Mouse (Mus musculus): ENCODE measurements around the gene Pakap. TPM values are rescaled to one million over a fixed set of nuclear protein-coding genes. Genes with fewer than 3 reads are reported as not detected.
A peak's percentile ranks its signal among the peaks of the same experiment; 100 is the strongest.

Gene Pakap
- polyA plus RNA-seq, 1 experiment from 2014 or later, result 21.8 TPM

DNA sequence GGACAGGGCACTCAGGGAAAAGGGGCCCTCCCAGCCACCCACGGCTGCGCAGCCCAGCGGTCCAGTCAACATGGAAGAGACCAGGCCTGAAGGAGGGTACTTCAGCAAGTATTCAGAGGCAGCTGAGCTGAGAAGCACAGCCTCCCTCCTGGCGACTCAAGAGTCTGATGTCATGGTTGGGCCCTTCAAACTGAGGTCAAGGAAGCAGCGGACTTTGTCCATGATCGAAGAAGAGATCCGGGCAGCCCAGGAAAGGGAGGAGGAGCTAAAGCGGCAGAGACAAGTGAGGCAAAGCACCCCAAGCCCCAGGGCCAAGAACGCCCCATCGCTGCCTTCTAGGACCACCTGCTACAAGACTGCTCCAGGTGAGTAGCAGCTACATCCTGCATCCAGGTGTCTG is 288.7 kb downstream of the Pakap start:
- H3K4me1 ChIP-seq (ENCODE audit: insufficient read depth, low read length), result peaks cover 19% of the 10 kb centered on the region; the same call in 1 of the 2 replicates
- no peak for ATAC-seq (ENCODE audit: low FRiP score, low TSS enrichment)
- no peak overlapping the region for H3K4me3 ChIP-seq (ENCODE audit: low read length)
- no peaks in the 10 kb centered on the region for H3K27me3 ChIP-seq (ENCODE audit: insufficient read depth, low read length)
- peaks cover 39% of the 10 kb centered on the region for H3K36me3 ChIP-seq (ENCODE audit: insufficient read depth, low read length)
- H3K9ac ChIP-seq (replicated peaks; ENCODE audit: low read length), result no peak overlapping the region
- WGBS, result 89% methylated on average over 10 of the region's 10 CpGs
- H3K4me2 ChIP-seq (replicated peaks; ENCODE audit: low read depth, low read length), result no peak overlapping the region
- H3K27ac ChIP-seq (ENCODE audit: low read length), result no peak overlapping the region
- no peaks in the 10 kb centered on the region for H3K9me3 ChIP-seq (ENCODE audit: low read length)

DNA sequence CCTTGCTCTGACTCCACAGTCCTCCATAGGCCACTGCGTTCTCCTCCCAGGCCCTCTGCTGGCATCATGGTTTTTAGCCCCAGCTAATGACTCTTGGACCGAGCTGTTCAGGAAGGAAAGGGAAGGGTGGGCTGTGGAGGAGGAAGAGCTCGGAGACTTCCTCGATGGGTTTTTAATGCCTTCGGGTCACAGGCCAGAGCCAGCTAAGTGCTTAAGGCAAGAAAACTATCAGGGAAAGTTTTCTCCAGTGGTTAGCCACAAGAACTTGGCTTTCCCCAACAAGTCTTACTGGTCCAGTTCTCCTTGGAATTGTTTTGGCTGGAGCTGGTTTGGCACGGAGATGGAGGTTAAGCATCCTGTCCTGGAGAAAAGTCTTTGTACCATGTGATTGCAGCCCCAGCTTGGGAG is 292.2 kb downstream of the Pakap start:
- WGBS, result 56% methylated on average over 6 of the region's 6 CpGs
- Histone ChIP-seq H3K4me3 (ENCODE audit: low read length) (no peak overlapping the region), H3K9ac (replicated peaks; ENCODE audit: low read length) (no peak overlapping the region), H3K27me3 (ENCODE audit: insufficient read depth, low read length) (no peaks in the 10 kb centered on the region), H3K4me1 (ENCODE audit: insufficient read depth, low read length) (peaks cover 24% of the 10 kb centered on the region; the same call in 1 of the 2 replicates), H3K36me3 (ENCODE audit: insufficient read depth, low read length) (peaks cover 30% of the 10 kb centered on the region), H3K4me2 (replicated peaks; ENCODE audit: low read depth, low read length) (no peak overlapping the region), H3K27ac (ENCODE audit: low read length) (no peak overlapping the region), H3K9me3 (ENCODE audit: low read length) (no peaks in the 10 kb centered on the region)
- ATAC-seq (ENCODE audit: low FRiP score, low TSS enrichment), result no peak

DNA sequence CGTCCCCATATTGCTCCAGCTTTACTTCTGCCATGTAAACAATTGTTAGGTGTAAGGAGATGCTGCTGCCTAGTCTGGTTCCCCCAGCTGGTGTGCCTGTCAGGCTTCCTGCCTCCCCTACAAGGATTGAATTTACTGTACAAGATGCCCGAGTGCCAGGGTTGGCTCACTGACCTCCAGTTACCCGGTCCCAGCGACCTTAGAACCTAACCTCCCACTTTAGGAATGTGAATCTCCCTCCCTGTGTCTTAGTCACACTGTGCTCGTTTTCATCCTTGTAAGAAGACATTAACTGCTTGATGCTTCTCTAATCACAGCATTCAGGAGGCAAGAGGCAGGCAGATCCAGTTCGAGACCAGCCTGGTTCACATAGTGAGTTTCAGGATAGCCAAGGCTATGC is 293.2 kb downstream of the Pakap start:
- no peak overlapping the region for H3K4me2 ChIP-seq (replicated peaks; ENCODE audit: low read depth, low read length)
- no peak overlapping the region for H3K4me3 ChIP-seq (ENCODE audit: low read length)
- H3K4me1 ChIP-seq (ENCODE audit: insufficient read depth, low read length), result peaks cover 29% of the 10 kb centered on the region; the same call in 1 of the 2 replicates
- no peaks in the 10 kb centered on the region for H3K27me3 ChIP-seq (ENCODE audit: insufficient read depth, low read length)
- H3K27ac ChIP-seq (ENCODE audit: low read length), result no peak overlapping the region
- peaks cover 20% of the 10 kb centered on the region for H3K36me3 ChIP-seq (ENCODE audit: insufficient read depth, low read length)
- 30% methylated on average over 6 of the region's 6 CpGs for WGBS
- ATAC-seq (ENCODE audit: low FRiP score, low TSS enrichment), result 0 out of 2 replicates have a peak, but pooled peaks have one; percentile 39
- no peaks in the 10 kb centered on the region for H3K9me3 ChIP-seq (ENCODE audit: low read length)
- no peak overlapping the region for H3K9ac ChIP-seq (replicated peaks; ENCODE audit: low read length)

DNA sequence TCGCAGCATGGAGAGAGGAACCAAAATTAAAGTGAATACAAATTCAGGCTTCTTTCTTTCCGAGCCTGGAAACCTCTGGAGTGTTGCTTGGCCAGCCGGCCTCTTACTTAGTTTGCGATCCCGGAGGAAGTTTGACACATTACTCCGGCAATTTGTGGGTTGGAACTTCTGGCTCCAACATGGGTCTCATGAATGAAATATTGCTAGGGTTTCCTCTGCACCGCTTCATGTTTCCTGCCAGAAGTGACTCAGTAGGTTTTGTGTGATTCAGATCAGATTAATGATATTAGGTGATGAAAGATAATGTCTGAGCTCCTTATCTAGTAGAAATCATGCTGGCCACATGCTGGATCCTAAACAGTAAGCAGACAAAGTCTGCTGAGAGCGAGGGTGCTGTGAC is 293.9 kb downstream of the Pakap start:
- ATAC-seq (ENCODE audit: low FRiP score, low TSS enrichment), result no peak; the same call in 1 of the 2 replicates
- WGBS, result 27% methylated on average over 8 of the region's 8 CpGs
- peaks cover 36% of the 10 kb centered on the region for H3K4me1 ChIP-seq (ENCODE audit: insufficient read depth, low read length)
- no peak overlapping the region for H3K4me2 ChIP-seq (replicated peaks; ENCODE audit: low read depth, low read length)
- H3K9ac ChIP-seq (replicated peaks; ENCODE audit: low read length), result no peak overlapping the region
- no peak overlapping the region for H3K4me3 ChIP-seq (ENCODE audit: low read length)
- H3K27me3 ChIP-seq (ENCODE audit: insufficient read depth, low read length), result no peaks in the 10 kb centered on the region
- H3K9me3 ChIP-seq (ENCODE audit: low read length), result no peaks in the 10 kb centered on the region
- H3K36me3 ChIP-seq (ENCODE audit: insufficient read depth, low read length), result peaks cover 13% of the 10 kb centered on the region
- peak overlapping the region; percentile 74 for H3K27ac ChIP-seq (ENCODE audit: low read length)

DNA sequence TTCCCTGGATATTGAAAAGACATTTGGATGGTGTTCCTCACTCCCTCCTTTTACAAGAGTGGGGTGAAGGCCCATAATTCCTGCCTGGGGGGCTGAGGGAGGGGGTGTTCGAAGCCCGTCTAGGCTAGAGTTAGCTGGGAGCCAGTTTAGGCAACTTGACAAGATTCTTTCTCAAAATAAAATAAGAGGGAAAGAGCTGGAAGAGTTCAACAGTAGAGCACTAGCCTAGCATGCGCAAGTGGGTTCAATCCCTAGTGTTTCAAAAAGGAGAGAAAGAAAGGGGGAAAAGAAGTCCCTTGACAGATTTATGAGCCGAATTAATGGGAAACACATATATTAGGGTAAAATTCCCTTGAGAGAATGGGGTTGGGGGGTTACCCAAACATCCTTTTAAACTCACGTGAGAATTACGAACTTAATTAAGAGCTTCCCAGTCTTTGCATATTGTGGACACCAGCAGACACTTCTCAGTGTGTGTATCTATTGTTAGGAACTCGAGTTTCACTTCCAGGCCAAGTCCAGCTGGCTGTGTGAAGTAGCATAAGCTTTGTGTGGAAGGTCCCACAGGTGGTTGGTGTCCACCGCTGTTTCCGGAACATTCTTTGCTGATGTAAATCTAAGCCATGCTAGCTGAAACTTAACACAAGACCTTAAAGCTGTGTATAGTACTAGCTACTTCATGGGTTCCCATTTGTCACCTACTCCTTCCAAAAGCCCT is 294.4 kb downstream of the Pakap start:
- H3K4me3 ChIP-seq (ENCODE audit: low read length), result no peak overlapping the region
- peak; percentile 53; the same call in 1 of the 2 replicates for ATAC-seq (ENCODE audit: low FRiP score, low TSS enrichment)
- H3K36me3 ChIP-seq (ENCODE audit: insufficient read depth, low read length), result peaks cover 7% of the 10 kb centered on the region
- no peaks in the 10 kb centered on the region for H3K27me3 ChIP-seq (ENCODE audit: insufficient read depth, low read length)
- no peak overlapping the region for H3K9ac ChIP-seq (replicated peaks; ENCODE audit: low read length)
- H3K27ac ChIP-seq (ENCODE audit: low read length), result peak overlapping the region; percentile 74
- peaks cover 41% of the 10 kb centered on the region for H3K4me1 ChIP-seq (ENCODE audit: insufficient read depth, low read length)
- 33% methylated on average over 9 of the region's 9 CpGs for WGBS
- H3K9me3 ChIP-seq (ENCODE audit: low read length), result no peaks in the 10 kb centered on the region
- no peak overlapping the region for H3K4me2 ChIP-seq (replicated peaks; ENCODE audit: low read depth, low read length)

DNA sequence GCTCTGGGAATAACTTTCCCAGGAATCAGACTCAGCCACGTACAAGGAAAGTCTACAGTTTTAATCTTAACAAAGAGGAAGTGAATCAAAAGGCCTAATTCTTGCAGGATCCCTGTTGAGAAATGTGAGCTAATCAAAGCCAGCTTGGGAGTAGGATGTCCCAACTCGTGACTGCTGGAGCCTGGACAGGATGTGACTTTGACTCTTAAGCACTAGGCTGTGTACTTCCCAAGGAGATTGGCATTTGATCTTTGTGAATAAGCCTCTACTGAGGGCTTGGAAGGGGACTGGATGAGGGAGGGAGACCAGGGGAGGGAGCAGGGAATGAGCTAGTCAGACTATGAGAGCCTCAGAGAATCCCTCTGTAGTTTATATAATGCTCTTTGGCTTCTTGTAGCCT is 298.1 kb downstream of the Pakap start:
- WGBS, result 19% methylated on average over 2 of the region's 2 CpGs
- no peaks in the 10 kb centered on the region for H3K36me3 ChIP-seq (ENCODE audit: insufficient read depth, low read length)
- no peak overlapping the region for H3K9ac ChIP-seq (replicated peaks; ENCODE audit: low read length)
- no peak overlapping the region for H3K27ac ChIP-seq (ENCODE audit: low read length)
- no peaks in the 10 kb centered on the region for H3K9me3 ChIP-seq (ENCODE audit: low read length)
- no peak overlapping the region for H3K4me2 ChIP-seq (replicated peaks; ENCODE audit: low read depth, low read length)
- H3K4me3 ChIP-seq (ENCODE audit: low read length), result no peak overlapping the region
- H3K4me1 ChIP-seq (ENCODE audit: insufficient read depth, low read length), result peaks cover 37% of the 10 kb centered on the region
- ATAC-seq (ENCODE audit: low FRiP score, low TSS enrichment), result peak; percentile 55; the same call in 1 of the 2 replicates
- H3K27me3 ChIP-seq (ENCODE audit: insufficient read depth, low read length), result no peaks in the 10 kb centered on the region

DNA sequence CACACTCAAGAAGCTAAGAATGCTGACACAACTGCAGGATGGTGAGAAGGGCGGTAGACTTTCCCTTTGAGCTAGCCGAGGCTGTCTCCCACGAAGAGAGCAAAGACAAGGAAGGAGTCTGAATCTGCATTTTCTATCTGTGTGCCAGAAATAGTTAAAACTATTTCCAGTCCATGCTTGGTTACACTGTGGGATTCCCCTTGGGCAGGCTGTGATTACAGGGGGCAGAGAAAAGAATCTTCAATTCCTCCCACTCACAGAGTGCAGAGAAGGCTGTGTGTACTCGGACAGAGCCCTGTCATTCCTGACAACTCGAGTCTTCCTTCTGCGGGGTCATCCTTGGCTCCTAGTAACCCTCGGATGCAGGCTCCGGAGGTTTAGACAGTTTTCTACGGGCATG is 299.0 kb downstream of the Pakap start:
- 0 out of 2 replicates have a peak, but pooled peaks have one; percentile 54 for ATAC-seq (ENCODE audit: low FRiP score, low TSS enrichment)
- Histone ChIP-seq H3K36me3 (ENCODE audit: insufficient read depth, low read length) (no peaks in the 10 kb centered on the region), H3K27me3 (ENCODE audit: insufficient read depth, low read length) (no peaks in the 10 kb centered on the region), H3K27ac (ENCODE audit: low read length) (no peak overlapping the region), H3K4me2 (replicated peaks; ENCODE audit: low read depth, low read length) (no peak overlapping the region), H3K4me3 (ENCODE audit: low read length) (no peak overlapping the region), H3K9me3 (ENCODE audit: low read length) (no peaks in the 10 kb centered on the region), H3K4me1 (ENCODE audit: insufficient read depth, low read length) (peaks cover 30% of the 10 kb centered on the region), H3K9ac (replicated peaks; ENCODE audit: low read length) (no peak overlapping the region)
- WGBS, result 45% methylated on average over 9 of the region's 9 CpGs

DNA sequence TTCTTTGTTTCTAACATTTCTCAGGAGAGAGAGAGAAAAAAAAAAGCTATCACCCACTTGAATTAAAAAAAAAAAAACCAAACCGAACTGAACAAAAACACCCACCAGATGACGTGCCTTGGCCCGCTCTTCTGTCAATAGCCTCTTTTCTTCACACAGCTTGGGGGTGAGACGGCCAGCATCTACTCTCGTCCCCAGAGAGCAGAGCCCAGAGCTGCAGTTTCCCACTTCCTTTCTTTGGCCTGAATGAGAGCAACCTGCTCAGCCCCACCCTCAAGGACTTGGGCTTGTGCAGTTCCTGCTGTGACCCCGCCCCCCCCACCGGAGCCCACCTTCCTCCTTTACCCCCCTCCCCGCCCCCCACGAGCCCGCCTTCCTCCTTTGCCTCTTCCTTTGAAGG is 299.5 kb downstream of the Pakap start:
- Histone ChIP-seq H3K9me3 (ENCODE audit: low read length) (no peaks in the 10 kb centered on the region), H3K4me1 (ENCODE audit: insufficient read depth, low read length) (peaks cover 25% of the 10 kb centered on the region), H3K36me3 (ENCODE audit: insufficient read depth, low read length) (no peaks in the 10 kb centered on the region), H3K9ac (replicated peaks; ENCODE audit: low read length) (no peak overlapping the region), H3K4me2 (replicated peaks; ENCODE audit: low read depth, low read length) (no peak overlapping the region), H3K27me3 (ENCODE audit: insufficient read depth, low read length) (no peaks in the 10 kb centered on the region), H3K27ac (ENCODE audit: low read length) (no peak overlapping the region), H3K4me3 (ENCODE audit: low read length) (no peak overlapping the region)
- no peak for ATAC-seq (ENCODE audit: low FRiP score, low TSS enrichment)
- WGBS, result 48% methylated on average over 10 of the region's 10 CpGs

DNA sequence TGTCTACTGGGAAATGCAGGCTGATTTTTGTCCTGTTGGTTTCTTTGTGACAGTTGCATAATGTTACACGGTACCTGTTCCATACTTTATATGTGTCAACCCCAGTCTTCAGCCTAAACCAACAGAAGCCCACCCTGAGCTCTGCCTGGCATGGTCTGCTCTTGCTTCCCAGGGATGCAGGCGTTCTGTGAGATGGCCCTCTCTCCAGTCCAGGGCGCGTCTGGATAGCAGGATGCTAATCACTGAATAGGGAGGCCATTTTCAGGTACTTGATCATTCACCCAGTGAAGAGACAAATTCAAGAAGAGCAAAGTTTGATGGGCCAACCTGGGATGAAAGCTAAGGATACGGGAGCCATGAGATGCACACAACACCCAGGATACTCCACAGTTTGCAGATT is 311.2 kb downstream of the Pakap start:
- WGBS, result 97% methylated on average over 5 of the region's 5 CpGs
- Histone ChIP-seq H3K4me1 (ENCODE audit: insufficient read depth, low read length) (peaks cover 9% of the 10 kb centered on the region), H3K36me3 (ENCODE audit: insufficient read depth, low read length) (no peaks in the 10 kb centered on the region), H3K9me3 (ENCODE audit: low read length) (no peaks in the 10 kb centered on the region), H3K4me3 (ENCODE audit: low read length) (no peak overlapping the region), H3K27me3 (ENCODE audit: insufficient read depth, low read length) (no peaks in the 10 kb centered on the region), H3K4me2 (replicated peaks; ENCODE audit: low read depth, low read length) (no peak overlapping the region), H3K9ac (replicated peaks; ENCODE audit: low read length) (no peak overlapping the region), H3K27ac (ENCODE audit: low read length) (no peak overlapping the region)
- no peak for ATAC-seq (ENCODE audit: low FRiP score, low TSS enrichment)

DNA sequence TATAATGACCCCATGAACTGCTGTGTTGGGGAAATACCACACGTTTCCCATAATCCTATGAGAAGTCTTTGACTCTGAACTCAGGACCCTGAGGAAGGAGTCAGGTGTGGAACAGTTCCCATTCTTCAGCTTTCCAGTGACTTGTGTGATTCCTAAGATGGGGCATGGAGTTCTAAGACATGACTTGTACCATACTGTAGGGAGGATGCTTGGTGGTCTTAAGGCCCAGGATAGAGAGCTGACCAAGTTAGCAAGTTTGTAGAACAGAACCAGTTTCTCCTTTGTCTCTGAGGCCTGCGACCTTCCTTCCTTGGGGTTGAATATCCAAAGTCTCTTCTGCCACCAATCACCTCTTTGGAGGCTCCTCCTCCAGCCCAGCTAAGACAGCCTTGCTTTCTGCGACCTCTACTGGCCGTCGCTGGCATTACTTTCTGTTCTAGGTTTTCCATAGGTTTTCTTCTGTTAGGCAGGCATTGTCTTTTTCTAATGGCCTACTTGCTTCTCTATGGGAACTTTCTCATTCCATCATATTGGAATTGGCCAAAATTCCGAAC is 311.9 kb downstream of the Pakap start:
- Histone ChIP-seq H3K4me1 (ENCODE audit: insufficient read depth, low read length) (peaks cover 12% of the 10 kb centered on the region), H3K9ac (replicated peaks; ENCODE audit: low read length) (no peak overlapping the region), H3K27me3 (ENCODE audit: insufficient read depth, low read length) (no peaks in the 10 kb centered on the region), H3K4me3 (ENCODE audit: low read length) (no peak overlapping the region), H3K9me3 (ENCODE audit: low read length) (no peaks in the 10 kb centered on the region), H3K4me2 (replicated peaks; ENCODE audit: low read depth, low read length) (no peak overlapping the region), H3K36me3 (ENCODE audit: insufficient read depth, low read length) (no peaks in the 10 kb centered on the region), H3K27ac (ENCODE audit: low read length) (no peak overlapping the region)
- 13% methylated on average over 6 of the region's 6 CpGs for WGBS
- ATAC-seq (ENCODE audit: low FRiP score, low TSS enrichment), result peak; percentile 63; the same call in 1 of the 2 replicates
